Mouse (Mus musculus) liver, adult (tissue): Measurements from ENCODE around the gene Mrvi1.
A peak's percentile ranks its signal among the peaks of the same experiment; 100 is the strongest.

ENCODE experiments used
- GATA4 ChIP-seq: IDR thresholded peaks from 2 replicates; pipeline ENCODE4 v1.6.1; 2014; ENCODE audit warnings: mild to moderate bottlenecking, low read length; ENCODE audit not compliant: insufficient replicate concordance

The Mrvi1 gene

DNA sequence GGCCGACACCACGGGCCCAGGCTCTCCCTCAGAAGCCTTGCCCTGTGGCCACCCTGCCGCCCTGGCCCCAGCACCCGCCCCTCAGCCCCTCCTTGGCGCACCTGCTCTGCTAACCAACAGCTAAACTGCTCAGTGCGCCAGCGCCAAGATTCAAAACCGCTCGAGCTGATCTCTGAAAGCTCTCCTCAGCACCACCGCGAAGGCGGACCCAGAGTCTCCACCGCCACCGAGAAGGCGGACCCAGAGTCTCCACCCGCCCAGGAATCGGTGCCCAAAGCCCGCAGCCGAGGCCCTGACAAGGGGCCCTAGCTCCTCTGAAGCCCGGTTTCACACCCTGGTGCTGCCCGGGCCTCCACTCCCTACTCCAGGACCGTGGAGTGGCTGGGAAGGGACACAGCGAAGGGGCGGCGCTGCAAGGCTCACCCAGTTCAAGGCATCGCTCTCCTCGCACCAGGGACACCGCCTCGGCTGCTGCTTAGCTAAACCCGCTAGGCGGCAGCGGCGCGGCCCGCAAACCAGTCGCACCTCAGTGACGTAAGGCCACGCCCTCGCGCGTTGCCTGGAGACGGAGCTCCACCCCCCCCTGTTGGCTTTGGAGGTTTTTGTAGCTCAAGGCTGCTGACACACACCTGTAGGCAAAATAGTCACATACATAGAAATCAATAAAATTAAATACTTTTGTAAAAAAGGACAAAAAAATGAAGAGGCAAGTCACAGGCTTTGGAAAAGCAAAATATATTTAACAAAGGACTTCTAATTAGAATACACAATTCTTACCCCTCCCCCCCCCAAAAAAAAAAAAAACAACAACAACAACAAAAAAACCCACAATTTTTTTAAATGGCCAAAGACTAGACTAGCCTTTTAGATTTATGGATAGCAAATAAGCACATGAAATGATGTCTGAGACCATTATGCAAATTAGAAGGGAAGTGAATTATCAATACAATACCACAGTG, 138.1 kb downstream of the Mrvi1 start, which contains the start of gene Rnf141:
Gene Rnf141, minus strand, starts transcription at position 542 of the 959 bp plus-strand sequence.
- TF ChIP-seq GATA4 = no peak

DNA sequence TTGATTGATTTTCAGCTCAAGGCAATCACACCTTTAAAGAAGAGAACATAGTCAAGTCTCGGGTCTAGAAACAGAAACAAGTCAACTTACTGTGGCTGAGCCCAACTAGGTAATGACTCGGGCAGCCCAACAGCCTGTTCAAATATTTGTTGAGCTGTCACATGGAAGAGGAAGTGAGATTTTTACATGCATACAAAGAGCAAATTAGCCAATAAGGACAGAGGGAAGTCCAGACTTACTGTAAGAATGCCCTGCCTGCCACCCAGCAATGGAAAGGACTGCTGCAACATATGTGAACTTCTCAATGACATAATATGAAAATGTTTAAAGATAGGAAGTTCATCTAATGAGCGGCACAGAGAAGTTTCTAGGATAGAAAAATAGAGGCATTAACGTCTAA, 141.9 kb downstream of the Mrvi1 start:
- no peak for TF ChIP-seq GATA4

DNA sequence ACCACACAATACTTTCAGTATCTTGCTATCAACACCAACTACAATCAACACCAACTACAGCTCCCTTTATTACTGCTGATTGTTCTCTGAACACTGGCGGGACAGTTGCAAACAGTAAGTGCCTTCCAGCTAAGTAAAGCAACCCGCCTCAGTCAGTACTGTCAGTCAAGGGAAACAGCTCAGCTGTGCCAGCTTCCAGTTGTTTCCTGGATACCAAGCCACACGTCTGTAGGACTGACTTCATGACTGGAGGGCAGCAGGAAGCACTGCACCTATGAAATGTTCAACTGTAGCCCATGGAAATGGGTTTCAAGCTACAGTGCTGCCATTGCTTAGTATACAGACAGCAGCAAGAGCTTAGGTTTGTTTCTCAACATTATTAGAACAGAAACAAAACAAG, 147.7 kb downstream of the Mrvi1 start:
- TF ChIP-seq GATA4 = no peak

DNA sequence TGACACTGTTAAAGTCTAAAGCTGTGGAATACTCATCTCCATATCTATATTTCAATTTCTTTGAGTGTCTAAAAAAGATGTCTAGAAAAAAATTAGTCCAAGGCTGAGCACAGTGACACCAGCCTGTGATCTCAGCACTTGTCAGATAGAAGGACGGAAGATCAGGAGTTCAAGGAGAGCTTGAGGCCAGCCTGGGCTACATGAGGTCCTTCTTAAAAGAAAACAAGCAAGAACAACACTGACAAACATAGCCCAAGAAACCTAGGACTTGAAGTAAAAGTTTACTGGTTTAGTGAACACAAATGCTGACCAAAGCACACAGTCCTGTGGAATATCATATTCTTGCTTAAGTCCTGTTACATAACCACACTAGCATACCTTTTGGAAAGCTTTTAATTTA, 148.2 kb downstream of the Mrvi1 start:
- no peak for TF ChIP-seq GATA4

DNA sequence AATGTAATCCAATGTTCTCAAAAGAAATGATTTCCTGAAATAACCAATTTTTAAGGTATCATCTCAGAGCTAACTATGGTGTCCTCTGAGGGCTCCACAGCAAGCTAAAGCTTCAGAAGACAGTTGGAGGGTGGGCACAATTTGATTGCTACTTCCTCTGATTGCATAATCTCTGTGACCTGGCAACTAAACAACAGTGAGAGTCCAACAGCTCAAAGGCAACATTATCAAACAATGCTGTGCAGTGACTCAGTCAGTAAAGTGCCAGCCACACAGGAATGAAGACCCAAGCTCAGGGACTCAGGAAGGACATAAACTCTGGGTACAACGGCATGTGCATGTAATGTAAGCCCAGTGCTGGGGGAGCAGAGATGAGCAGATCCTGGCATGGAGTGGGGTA, 149.2 kb downstream of the Mrvi1 start:
- no peak for TF ChIP-seq GATA4

DNA sequence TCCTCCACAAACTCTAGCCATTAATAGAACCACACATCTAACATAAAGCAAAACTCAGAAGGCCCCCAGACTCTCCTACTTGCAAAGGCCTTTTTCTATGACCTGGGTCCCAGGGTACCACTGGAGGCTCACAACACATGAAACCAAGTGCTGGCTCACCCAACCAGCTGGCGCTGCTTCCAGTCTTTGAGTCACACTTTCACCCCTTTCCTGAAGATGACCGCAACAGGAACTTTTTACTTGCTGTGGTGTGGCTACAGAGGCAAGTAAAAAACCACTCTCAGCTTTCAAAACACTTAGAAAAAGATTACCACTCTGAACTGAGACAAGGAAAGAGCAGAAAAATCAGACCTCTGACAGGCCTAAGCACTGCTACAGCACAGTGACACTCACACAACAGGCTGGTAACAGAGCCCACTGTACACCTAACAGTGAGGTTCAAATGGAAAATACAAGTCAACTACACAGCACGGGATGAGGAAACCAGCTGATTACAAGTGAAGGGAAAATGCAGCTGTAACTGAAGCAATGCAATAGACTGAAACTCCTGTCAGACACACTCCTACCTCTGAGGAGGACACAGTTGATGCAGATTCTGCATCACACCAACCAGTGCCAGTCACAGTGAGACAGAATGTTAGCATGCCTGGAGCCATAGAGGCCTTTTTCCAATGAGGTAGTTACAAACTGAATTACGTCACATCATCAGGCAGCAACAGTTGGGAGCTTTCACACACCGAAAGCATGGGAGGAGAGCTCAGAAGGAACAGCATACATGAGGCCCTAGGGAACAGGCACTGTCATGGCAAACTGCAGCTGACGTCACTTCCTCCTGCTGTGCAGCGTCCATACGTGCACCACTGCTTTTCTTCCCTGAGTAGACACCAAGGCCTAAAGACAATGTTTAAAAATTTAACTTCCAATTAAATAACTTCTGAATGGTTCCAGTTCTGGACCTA, 158.0 kb downstream of the Mrvi1 start:
- no peak for TF ChIP-seq GATA4

DNA sequence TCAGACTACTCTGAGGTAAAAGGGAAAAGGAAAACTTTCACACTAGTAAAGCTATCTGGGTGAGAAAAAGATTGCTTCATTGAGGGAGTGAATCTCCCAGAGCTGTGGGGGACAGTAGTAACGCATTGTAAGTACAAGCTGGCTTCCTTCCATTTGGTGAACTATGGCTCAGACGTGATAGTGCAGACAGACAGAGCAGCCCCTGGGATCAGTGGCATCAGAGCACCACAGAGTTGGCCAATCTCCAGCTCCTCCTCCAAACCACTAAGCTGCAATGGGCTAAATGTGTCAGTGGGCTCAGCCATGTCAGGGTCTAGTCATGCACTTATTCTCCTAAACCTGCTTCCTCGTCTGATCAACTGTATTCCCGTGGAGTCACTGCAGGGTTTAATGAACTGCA, 158.7 kb downstream of the Mrvi1 start:
- no peak for TF ChIP-seq GATA4

DNA sequence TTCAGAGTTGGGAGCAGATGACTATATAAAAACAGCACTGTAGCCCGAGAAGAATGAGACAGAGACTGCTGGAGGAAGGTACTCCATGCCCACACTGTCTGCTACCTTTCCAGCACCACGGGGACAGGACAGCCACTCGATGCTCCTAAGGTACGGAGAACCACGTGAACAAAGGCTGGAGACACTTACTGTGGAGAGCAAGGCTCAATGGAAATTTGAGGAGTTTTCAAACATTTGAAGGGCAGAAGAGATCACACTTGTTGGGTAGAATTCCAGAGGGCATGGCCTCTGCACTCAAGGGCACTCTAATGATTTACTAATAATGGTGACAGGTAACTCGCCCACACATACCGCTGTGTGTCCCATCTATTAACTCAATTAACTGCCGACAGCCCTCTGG, 159.2 kb downstream of the Mrvi1 start:
- TF ChIP-seq GATA4 = no peak

DNA sequence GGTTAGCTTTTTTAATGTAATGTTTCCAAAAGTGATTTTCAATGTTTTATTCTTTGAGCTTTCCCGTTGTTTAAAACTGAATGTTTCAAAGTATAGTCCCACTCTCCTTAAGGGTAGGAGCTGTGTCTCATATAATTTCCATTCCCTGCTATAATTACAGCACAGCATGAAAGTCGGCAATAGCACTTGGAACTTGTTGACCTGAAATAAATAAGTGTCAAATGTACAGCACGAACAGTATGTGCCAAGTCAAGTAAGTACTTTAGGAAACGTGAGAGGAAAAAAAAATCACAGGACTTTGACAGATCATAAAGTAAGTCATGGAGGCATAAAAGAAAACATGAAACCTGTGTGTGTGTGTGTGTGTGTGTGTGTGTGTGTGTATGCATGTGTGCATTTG, 160.2 kb downstream of the Mrvi1 start:
- no peak for TF ChIP-seq GATA4

DNA sequence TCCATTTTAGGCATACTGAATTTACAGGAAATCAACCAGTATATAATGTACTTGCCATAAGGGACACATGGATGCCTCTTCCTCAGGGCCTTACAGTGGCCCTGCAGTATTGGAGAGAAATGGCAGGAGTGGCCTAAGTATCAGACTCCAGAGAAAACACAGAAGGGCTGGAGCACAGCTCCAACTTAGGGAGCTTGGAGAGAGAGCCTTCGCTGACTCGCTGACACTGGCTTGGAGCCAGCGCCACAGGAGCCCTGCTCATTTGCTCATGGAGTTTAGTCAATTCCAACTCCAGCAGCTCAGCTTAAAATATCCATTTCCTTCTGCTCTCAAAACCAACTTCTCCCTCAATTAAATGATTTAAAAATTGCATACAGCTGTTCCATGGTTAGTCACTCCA, 160.6 kb downstream of the Mrvi1 start:
- no peak for TF ChIP-seq GATA4

DNA sequence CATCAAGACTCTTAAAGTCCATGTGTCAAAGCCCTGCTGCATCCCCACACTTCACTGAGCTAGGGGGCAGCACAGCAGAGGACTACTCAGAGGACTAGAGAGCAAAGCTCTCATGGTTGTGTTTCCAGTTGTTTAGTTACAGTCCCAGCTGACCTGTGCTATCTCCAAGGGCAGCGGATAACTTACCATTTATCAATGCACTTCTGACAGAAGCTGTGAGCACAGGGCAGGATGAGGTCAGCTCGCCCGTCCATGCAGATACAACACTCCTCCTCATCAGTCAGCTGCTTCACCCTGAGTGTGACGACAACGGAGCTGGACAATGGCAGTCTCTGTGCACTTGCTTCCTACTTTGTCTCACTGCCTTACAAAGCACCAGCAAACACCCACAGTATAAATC, 161.2 kb downstream of the Mrvi1 start:
- peak; percentile 40; the same call in 1 of the 2 replicates for TF ChIP-seq GATA4

DNA sequence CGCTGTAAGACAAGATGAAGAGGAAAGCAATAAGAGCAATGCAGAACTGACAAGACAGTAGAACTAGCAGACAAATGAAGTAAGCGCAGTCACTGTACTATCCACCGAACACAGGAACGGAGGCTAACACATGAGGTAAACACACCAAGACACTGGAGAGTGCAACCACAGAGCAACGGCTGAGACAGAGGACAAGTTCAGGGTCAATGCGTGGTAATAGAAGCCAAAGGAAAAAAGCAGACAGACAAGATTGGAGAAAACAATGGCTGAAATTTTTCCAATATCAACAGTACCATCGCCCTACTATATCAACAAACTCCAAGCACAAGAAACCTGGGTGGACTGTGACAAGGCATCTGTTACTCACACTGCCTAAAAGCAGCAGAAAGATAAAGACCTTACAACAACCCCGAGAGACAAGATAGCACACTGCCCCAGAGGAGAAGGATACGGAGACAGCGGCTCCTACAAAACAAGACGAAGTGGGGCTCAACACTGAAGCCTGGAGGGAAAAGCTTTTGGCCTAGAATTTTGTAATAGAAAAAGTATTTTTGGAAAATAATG, 163.4 kb downstream of the Mrvi1 start:
- TF ChIP-seq GATA4 = no peak
